Mouse (Mus musculus): ENCODE data around the gene Olfr44.

The Olfr44 gene

DNA sequence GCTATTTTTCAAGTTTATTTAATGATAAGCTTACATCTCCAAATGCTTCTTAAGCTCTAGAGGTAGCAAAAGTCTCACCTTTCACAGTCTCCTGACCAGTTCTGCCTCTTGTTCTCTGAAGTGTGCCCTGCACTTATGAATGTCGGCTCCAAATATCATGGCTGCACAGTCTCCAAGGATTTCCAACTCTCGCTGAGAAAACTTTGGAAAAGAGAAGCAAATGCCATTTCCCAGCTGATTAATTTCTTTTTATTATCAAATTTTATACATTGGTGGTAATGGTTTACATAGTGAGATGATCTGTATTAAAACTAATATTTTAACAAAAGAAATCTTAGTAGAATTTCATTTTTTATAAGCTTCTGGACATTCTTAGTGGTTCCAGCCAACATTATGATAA is at the start of gene Olfr44:
Olfr44 (minus strand) TSS at position 101 of the 400 bp plus-strand sequence.
- DNase-seq (ENCODE audit: extremely low read depth, low read depth, low spot score) = no peak

DNA sequence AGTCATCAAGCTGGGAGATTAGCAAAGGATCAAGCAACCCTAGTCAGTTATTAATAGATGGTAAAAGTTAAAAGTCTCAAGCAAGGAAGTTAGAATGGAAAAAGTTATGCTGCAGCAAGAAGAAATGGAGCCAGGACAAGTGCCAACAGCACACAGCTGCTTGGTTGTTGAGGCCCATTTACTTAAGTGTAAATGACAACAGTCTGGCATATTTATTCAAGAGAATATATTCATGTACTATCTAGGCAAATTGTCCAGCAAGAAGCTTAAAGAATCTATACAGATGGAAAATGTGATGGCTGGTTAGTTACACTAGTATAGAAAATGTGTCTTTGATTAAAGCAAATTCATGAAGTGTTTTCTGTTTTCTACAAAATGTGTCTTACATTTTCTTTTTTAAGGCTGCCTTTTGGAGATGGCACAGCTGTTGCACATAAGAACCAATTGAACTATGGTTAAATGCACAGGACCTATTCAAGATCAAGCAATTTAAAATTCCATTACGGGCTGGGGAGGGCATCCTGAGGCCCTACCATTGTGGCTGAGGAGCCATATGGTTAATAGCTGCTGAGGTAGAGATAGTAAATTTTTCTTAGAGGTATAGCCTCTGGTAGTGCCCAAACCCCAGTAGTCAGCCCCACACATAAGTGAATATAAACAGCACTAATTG is 30.0 kb upstream of the Olfr44 start:
- DNase-seq (ENCODE audit: extremely low read depth, low read depth, low spot score) = no peak

DNA sequence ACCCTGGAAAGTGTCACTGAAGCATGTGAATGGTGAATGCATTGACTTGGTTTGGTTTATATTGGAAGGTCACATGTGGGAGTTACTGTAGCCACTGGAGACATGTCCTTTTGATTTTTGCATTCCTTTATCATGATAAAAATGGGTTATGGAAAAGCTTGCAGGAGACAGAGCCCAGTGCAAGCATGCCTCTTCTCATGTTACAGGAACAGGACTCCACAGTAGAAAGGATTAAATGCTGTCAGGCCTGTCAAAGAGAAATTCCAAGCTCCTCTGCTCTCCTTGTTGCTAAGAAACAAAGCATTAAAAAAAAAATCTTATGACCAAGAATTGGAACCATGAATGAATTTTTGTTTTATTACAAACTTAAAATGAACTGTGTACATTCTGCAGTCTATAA is 24.8 kb upstream of the Olfr44 start:
- no peak for DNase-seq (ENCODE audit: extremely low read depth, low read depth, low spot score)

DNA sequence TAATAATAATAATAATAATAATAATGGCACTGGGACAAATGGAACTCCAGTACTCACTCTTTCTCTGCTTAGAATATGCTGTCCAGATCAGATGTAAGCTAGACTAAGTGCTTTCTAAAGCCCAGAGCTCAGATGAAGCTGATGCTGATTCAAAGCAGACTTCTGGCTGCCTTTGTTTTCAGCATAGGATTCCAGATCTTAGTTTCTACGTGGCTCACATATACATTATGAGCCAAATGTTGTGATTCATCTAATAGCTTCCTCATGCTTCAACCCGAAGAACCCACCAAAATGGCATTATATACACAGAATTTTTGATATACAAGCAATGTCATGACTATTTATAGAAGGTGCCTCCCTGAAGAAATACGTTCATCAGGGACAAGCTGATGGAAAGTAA is 21.7 kb upstream of the Olfr44 start, which contains the start of gene Olfr957:
Olfr957 (minus strand) TSS at position 279 of the 400 bp plus-strand sequence.
- DNase-seq (ENCODE audit: extremely low read depth, low read depth, low spot score) = no peak

DNA sequence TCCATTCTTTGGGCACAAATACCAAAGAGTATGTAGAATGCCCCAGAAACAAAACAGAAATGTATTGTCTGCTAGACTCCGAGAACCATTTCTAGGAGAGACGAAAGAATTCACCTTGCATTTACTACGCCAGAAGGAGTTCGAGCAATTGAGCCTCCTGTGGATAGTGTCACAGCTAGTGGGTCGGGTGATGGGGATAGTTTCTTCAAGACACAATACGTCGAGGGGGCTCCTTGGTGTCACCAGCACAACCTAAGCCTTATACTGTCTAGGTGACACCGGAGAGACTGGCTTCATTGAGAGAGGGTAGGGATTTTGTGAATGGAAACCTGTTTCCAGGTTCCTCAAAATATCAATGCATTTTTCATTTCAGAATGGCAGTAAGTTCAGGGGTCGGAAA is 15.6 kb upstream of the Olfr44 start:
- DNase-seq (ENCODE audit: extremely low read depth, low read depth, low spot score) = no peak

DNA sequence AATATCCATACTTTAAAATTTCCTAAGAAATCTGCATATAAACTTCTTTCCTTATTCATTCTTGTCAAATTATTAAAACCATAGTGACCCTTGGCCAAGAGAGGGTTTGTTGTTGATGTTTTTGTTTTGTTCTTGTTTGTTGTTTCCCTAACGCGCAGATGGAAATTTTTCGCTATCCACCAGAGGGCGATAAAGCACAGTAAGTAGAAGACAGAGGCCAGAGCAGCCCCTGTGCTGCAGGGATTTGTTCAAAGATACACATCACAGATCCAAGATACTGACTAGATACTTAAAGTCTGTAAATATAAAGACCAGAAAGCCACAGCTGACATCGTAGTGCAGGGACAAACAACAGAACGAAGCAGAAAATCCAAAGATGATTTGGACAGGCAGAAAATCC is 15.2 kb upstream of the Olfr44 start:
- DNase-seq (ENCODE audit: extremely low read depth, low read depth, low spot score) = no peak

DNA sequence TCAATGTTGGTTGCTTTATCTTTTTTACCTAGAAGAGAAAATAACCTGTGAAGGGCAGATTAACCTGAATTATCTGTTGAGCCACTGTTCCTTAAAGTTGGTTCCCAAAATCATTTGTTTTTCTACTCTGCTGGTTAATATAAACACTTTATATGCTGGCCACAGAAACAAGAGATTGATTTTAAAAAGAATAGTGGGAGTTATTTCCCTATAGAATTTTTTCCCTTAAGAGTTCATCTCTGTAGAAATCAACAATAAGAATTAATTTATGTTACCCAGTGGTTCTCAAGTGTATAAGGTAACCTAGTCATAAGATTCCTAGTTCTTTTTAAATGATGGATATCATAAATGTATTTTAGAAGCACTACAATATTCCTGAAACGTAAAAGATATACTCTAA is 22.0 kb downstream of the Olfr44 start, which contains the start of gene Olfr955:
Olfr955 (minus strand) TSS at position 101 of the 400 bp plus-strand sequence.
- DNase-seq (ENCODE audit: extremely low read depth, low read depth, low spot score) = no peak

DNA sequence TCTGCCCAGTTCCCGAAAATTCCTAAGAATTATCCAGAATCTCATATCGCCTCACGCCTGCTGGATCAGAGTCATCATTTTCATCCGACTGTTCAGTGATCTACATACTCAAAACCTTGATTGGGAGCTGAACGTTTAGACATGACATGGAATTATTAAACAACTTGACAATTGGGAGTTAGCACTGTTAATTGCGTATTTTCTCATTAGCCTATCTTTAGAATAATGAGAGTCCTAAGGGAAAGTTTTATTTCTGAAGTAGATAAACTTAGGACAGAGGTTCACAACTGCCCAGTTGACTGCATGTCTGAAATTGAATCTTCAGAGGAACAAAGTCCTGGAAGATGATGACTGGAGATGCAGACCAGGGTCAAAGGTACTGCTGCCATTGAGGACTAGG is 37.4 kb downstream of the Olfr44 start, which contains the start of gene Olfr954:
Olfr954 (plus strand) TSS at position 301 of the 400 bp plus-strand sequence.
- no peak for DNase-seq (ENCODE audit: extremely low read depth, low read depth, low spot score)

All from fat pad, adult 2 months (tissue).